Mouse (Mus musculus) gastrocnemius, postnatal 36 days (tissue): Measurements from ENCODE around the gene Cdhr5. TPM values are rescaled to one million over a fixed set of nuclear protein-coding genes. Genes with fewer than 3 reads are reported as not detected.

Source experiments
- DNase-seq, 2 experiments: peaks; one replicate each; pipeline ENCODE4 v3.0.0; 2022
- intact Hi-C: fragments of 180-260 bp; cut with DNase I; formaldehyde crosslinking; loops from one replicate; pipeline ENCODE4 v1.15.1; 2025
- long read RNA-seq, 2 experiments: library from polyadenylated mRNA; stranded (forward); transcript quantifications; one replicate each; pipeline ENCODE4 v2.0.0; 2021
- total RNA-seq, 2 experiments: library from RNA; stranded (reverse); gene quantifications; 2 replicates each; pipeline ENCODE4 v1.2.3; 2021

Cdhr5 gene
- total RNA-seq, result under 1 TPM in 1 of 2 experiments, not detected in 1; 0.12 TPM
- long read RNA-seq, experiment 1, result 0 reads
- long read RNA-seq, experiment 2, result 0 reads

DNA sequence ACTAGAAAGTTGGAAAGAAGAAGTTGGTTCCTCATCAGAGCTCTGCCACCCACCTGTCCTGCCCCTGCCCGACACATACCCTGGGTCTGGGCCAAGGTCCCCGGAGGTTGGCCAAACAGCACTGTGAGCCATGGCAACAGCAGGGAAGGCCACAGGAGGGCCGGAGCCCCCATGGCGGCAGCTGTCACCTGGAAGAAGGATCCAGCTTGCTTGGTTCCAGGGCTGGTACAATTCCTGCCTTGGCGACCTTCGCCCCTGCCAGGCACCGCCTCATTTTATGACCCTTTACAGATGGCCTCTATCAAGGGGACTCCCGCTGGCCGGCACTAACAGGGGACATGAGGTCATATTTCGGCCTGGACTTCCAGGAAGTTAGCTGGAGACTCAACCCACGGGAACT, at the start of gene Cdhr5:
TSS of gene Cdhr5 (minus strand) at position 241 of the 400 bp plus-strand sequence.
- no peak for DNase-seq
- intact Hi-C loops, result no loop called here

GRCm38 (mm10) chr7:141324686-141325085, 48.1 kb upstream of the Cdhr5 start:
- DNase-seq, result no peak
- intact Hi-C loops, result no loop called here

GRCm38 (mm10) chr7:141319446-141319845, 42.9 kb upstream of the Cdhr5 start:
- no peak for DNase-seq
- intact Hi-C loops, result no loop called here

GRCm38 (mm10) chr7:141317619-141318132, 41.1 kb upstream of the Cdhr5 start:
- intact Hi-C loops, result no loop called here
- no peak for DNase-seq

DNA sequence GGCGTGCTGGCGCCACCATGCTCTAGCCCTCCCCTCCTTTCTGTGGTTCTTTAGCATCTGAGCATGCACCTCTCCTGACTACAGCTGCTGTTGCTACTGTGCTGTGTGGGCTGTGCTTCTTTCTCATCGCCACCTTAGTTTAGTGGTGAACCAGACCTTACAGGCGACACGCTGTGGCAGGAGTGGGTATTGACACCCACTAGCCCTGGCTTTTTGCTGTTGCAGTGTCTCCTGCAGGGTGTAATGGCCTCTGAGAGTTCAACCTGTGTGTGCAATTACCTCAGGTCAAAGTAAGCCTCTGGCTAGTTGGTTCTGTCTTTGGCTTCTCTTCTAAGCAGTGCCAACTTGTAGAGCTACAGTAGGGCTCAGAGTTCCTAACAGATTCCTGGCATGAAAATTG, 39.4 kb upstream of the Cdhr5 start:
- no peak for DNase-seq
- intact Hi-C loops, result no loop called here

GRCm38 (mm10) chr7:141315076-141315475, 38.5 kb upstream of the Cdhr5 start:
- DNase-seq, result no peak
- intact Hi-C loops, result no loop called here

GRCm38 (mm10) chr7:141314416-141314815, 37.8 kb upstream of the Cdhr5 start:
- intact Hi-C loops, result no loop called here
- no peak for DNase-seq

GRCm38 (mm10) chr7:141304537-141304936, 28.0 kb upstream of the Cdhr5 start:
- intact Hi-C loops, result no loop called here
- no peak for DNase-seq

- intact Hi-C loops, result no loop called here
- no peak for DNase-seq
Observed at GRCm38 (mm10) chr7:141302702-141303268, 26.2 kb upstream of the Cdhr5 start.

DNA sequence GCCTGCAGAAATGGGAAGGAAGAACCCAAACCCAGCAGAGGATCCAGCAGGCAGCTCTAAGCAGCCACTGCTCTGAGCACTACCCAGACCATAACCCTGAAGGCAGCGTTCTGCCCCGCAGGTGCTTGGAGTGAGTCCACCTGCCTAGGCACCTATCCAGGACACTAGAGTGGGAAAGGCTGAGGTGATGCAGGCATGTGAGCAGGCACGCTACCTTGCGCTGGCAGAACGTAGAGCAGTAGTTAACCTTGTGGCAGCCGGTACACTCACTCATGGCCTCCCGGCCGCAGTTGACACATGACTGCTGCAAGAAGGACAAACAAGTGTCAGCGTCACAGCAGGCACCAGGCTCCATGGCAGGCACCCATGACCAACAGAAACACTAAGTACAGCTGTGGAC, 24.8 kb upstream of the Cdhr5 start:
- intact Hi-C loops, result no loop called here
- DNase-seq, result no peak

- no peak for DNase-seq
- intact Hi-C loops, result no loop called here
Observed at GRCm38 (mm10) chr7:141299175-141299574, 22.6 kb upstream of the Cdhr5 start.

- intact Hi-C loops, result no loop called here
- no peak for DNase-seq
Observed at GRCm38 (mm10) chr7:141297926-141298650, 21.5 kb upstream of the Cdhr5 start.

DNA sequence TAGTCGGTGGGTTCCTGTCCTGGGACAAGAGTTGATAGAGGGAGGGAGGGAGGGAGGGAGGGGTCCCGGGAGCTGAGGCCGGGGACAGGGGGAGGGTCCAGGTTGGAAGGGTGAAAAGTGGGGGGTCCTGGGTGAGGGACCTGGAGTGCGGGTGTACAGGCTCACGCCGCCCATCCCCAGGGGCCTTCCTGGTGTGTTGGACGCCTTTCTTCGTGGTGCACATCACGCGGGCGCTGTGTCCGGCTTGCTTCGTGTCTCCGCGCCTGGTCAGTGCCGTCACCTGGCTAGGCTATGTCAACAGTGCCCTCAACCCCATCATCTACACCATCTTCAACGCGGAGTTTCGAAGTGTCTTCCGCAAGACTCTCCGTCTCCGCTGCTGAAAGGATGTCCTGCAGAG, 17.9 kb upstream of the Cdhr5 start:
- DNase-seq, result no peak
- intact Hi-C loops, result no loop called here

GRCm38 (mm10) chr7:141293852-141294471, 17.4 kb upstream of the Cdhr5 start:
- no peak for DNase-seq
- intact Hi-C loops, result no loop called here

GRCm38 (mm10) chr7:141292583-141293388, 16.2 kb upstream of the Cdhr5 start:
- intact Hi-C loops, result no loop called here

DNA sequence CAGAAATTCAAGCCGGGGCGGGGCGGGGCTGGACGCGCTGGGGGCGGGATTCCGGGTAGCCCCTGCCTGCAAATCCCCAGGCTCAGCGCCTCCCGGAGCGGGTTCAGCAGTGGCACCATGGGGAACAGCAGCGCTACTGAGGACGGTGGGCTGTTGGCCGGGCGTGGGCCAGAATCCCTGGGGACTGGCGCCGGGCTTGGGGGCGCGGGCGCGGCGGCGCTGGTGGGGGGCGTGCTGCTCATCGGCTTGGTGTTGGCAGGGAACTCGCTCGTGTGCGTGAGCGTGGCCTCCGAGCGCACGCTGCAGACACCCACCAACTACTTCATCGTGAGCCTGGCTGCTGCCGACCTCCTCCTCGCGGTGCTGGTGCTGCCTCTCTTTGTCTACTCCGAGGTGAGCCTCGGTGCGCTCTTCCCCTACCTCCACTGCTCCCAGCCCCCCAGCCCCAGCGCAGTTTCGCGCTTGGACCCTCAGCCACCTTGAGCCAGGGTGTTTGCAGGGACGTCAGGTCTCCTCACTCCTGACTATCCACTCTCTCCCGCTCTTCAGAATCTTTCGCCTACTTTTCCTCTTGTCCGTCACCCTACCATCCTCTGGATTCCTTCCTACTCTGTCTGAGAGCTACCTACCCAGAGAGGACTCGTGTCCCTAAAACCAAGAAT, 15.5 kb upstream of the Cdhr5 start, which contains the start of gene Drd4:
TSS of gene Drd4 (plus strand) at position 86 of the 662 bp plus-strand sequence.
- DNase-seq, result no peak
- intact Hi-C loops, result no loop called here

More at GRCm38 (mm10) chr7:141292583-141293388, 16.2 kb upstream of the Cdhr5 start:
- no peak for DNase-seq

DNA sequence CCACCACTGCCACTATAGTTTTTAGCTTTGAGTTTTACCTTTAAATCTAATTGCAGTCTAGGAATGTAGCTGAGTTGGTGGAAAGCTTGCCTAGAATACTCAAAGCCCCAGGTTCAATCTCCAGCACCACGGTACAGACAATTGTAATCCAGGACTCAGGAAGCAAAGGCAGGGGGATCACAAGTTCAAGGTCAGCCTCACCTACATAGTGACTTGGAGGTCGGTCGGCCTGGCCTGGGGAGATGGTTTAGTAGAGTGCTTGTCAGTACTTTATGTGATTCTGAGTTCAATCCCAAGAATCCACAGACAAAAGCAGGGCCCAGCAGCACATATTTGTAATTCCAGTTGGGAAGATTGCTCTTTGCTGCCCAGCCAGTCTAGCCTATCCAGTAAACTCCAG, 11.5 kb upstream of the Cdhr5 start:
- DNase-seq, result no peak
- intact Hi-C loops, result no loop called here

GRCm38 (mm10) chr7:141282756-141283155, 6.2 kb upstream of the Cdhr5 start:
- no peak for DNase-seq
- intact Hi-C loops, result no loop called here

DNA sequence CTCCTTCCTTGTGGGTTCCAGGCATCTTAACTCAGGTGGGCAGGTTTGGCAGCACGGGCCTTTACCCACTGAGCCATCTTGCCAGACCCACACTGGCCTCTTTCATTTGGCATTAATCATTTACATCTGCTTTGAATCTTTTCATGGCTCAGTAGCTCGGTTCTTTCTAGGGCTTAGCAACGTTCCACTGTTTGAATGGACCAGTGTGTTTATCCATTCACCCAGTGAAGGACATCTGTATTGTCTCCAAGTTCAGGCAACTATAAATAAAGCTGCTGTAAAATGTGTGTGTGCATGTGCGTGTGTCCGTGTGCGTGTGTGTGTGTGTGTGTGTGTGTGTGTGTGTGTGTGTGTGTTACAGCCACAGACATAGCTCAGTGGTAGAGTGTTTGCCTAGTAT, 4.9 kb upstream of the Cdhr5 start:
- intact Hi-C loops, result no loop called here

More for the DNA sequence above, 4.9 kb upstream of the Cdhr5 start:
- no peak for DNase-seq
